Mouse (Mus musculus) spleen, adult 10 weeks (tissue): ENCODE measurements around the gene Srrd. TPM values are rescaled to one million over a fixed set of nuclear protein-coding genes. Genes with fewer than 3 reads are reported as not detected.

Experiments
- polyA plus RNA-seq: library from polyadenylated mRNA; stranded (reverse); fragments of 350-450 nt; fragmentation: Illumina TruSeq; extraction: RNeasy Lipid Tissue Mini Kit (QIAGEN cat#74804); gene quantifications from one replicate; pipeline ENCODE4 v1.2.3, GENCODE M21; 2015; ENCODE audit warnings: low replicate concordance; ENCODE audit not compliant: insufficient read depth

The Srrd gene
- 11.9 TPM for polyA plus RNA-seq

DNA sequence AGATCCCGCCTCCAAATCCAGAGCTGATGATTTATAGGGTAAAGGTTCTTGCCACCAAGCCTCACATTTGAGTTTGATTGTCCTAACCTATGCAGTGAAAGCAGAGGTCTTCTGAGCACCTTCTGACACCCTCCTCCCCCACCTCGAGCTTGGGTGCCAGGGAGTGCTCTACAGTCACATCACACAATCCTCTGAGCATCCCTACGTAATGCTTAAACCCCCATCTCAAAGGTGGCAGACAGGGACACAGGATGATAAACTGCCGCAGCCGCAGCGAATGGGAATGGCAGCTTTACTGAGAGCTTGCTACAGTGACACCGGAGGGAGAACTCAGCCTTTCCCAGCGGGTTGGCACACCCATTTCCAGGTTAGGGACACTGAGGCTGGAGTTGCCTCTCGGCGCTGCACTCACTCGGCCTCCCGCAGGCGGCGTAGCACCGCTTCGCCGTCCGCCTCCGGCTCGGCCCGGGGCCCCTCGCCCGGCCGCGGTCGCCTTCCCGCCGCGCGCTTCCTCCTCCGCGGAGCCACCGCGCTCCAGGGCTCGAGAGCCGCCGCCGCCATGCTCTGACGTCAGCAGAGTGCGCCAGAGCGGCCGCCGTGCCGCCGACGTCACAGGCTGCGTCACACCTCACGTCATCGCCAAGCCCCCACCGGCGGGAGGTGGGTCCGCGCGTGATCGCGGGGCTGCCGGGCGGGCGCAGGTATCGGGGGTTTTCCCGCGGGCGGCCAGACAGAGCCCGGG lies at the start of gene Srrd, which contains the start of gene Hps4:
Srrd (minus strand) TSS at position 578 of the 742 bp plus-strand sequence.
Hps4 (plus strand) TSS at position 621 of the 742 bp plus-strand sequence.

GRCm38 (mm10) chr5:112355910-112356309 lies 13.1 kb upstream of the Srrd start, which contains the start of gene Gm6583:
Gm6583 (minus strand) TSS chr5:112356033.

GRCm38 (mm10) chr5:112325546-112326445 lies 17.0 kb downstream of the Srrd start, which contains the start of gene Tfip11:
Tfip11 (plus strand) TSS chr5:112326358.

Other genes with a start within 250 kb of the Srrd start
- not detected for gene Cryba4, start 90.5 kb downstream of the Srrd start, polyA plus RNA-seq
- gene Crybb1, start 87.2 kb downstream of the Srrd start, polyA plus RNA-seq = not detected
- gene Tpst2, start 66.3 kb downstream of the Srrd start, polyA plus RNA-seq = 60.5 TPM
- 19.0 TPM for gene Tfip11, start 16.7 kb downstream of the Srrd start, polyA plus RNA-seq
- gene Hps4, start within 50 bp of the Srrd start, polyA plus RNA-seq = 20.8 TPM
- not detected for gene Gm6583, start 13.0 kb upstream of the Srrd start, polyA plus RNA-seq
- gene Asphd2, start 51.8 kb upstream of the Srrd start, polyA plus RNA-seq = not detected
- not detected for gene Gm6588, start 106.4 kb upstream of the Srrd start, polyA plus RNA-seq
- 0.33 TPM for gene Sez6l, start 234.1 kb upstream of the Srrd start, polyA plus RNA-seq